Mouse (Mus musculus): ENCODE measurements at regions not wholly inside any gene's neighbourhood (a gene's known extent, or its start where the extent isn't known, plus 50 kb on each side); places are given as distances from the start of the nearest gene placed in this dataset.

DNA sequence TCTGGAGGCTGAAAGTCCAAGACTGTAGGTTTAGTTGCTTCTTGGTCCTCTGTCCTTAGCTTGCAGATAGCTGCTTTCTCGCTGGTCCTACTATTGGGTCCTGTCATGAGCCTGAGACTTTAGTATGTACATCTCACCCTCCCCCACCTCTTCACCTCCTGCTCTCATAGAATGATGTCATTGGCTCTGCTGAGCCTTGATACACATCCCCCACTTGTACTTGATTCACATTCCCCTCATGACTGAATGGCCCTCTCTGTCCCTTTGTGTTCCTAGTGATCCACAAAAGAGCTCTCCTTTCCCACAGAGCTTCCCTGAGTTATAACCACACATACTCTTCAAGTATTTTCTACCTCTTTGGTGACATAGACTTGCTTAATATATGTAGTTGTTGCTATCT is 201.5 kb upstream of the Rad23b start:
- Histone ChIP-seq H3K9ac (ENCODE audit: low read depth, low read length) (no peak overlapping the region), H3K4me3 (ENCODE audit: low read length) (no peak overlapping the region), H3K27me3 (replicated peaks; ENCODE audit: control insufficient read depth, insufficient read depth, low read length) (no peaks in the 10 kb centered on the region), H3K27ac (ENCODE audit: low read length) (no peak overlapping the region), H3K4me2 (ENCODE audit: low read depth, low read length) (no peak overlapping the region), H3K9me3 (ENCODE audit: control insufficient read depth, low read length) (no peaks in the 10 kb centered on the region), H3K36me3 (ENCODE audit: control insufficient read depth, insufficient read depth, low read length) (no peaks in the 10 kb centered on the region), H3K4me1 (ENCODE audit: control insufficient read depth, insufficient read depth, low read length) (no peaks in the 10 kb centered on the region)
- ATAC-seq = no peak
- 80% methylated on average over 1 of the region's 1 CpGs for WGBS

DNA sequence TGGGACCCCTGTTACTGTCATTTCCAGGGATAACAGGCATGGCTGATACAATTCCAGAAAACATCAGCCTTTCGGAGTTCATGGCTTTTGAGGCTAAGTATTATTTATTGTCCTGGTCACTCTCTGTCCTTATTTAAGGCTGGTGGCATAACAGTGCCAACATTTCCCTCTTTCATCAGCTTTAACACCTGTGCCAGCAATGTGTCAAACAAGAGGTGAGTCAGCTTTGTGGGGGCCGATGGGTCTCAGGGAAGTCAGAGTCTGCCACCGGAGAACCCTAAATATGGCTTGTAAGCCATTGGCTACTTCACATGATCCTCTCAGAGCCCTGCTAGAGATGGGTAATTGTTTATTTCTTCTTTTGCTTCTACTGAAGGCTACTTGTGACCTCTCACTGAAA is 195.3 kb upstream of the Rad23b start:
- Histone ChIP-seq H3K4me3 (ENCODE audit: low read length) (no peak overlapping the region), H3K4me2 (ENCODE audit: low read depth, low read length) (no peak overlapping the region), H3K27ac (ENCODE audit: low read length) (no peak overlapping the region), H3K36me3 (ENCODE audit: control insufficient read depth, insufficient read depth, low read length) (no peaks in the 10 kb centered on the region), H3K9me3 (ENCODE audit: control insufficient read depth, low read length) (no peaks in the 10 kb centered on the region), H3K27me3 (replicated peaks; ENCODE audit: control insufficient read depth, insufficient read depth, low read length) (no peaks in the 10 kb centered on the region), H3K4me1 (ENCODE audit: control insufficient read depth, insufficient read depth, low read length) (no peaks in the 10 kb centered on the region), H3K9ac (ENCODE audit: low read depth, low read length) (no peak overlapping the region)
- 77% methylated on average over 3 of the region's 3 CpGs for WGBS
- no peak for ATAC-seq

DNA sequence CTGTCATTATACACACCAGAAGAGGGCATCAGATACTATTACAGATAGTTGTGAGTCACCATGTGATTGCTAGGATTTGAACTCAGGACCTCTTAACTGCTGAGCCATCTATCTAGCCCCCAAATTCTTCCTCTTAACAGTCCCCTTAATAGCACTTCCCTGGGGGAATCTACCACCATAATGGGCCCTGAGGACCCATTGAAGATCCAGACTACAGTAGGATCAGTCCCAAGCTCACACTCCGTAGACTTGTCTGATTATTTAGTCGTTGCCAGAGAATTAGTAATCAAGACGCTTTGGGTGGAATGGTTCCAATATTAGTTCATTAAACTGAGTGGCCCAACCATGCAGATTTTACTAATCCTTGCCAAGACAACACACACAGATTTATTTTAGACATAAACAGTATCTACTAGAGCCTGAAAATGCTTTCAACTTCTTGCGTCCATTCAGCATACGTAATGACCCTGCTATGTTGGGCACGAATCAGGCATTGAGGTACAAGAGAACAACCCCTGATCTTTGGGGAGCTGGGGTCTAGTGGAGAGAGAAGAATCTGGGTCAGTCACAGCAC is 191.6 kb upstream of the Rad23b start:
- Histone ChIP-seq H3K4me2 (ENCODE audit: low read depth, low read length) (no peak overlapping the region), H3K9ac (ENCODE audit: low read depth, low read length) (no peak overlapping the region), H3K36me3 (ENCODE audit: control insufficient read depth, insufficient read depth, low read length) (no peaks in the 10 kb centered on the region), H3K9me3 (ENCODE audit: control insufficient read depth, low read length) (no peaks in the 10 kb centered on the region), H3K27ac (ENCODE audit: low read length) (no peak overlapping the region), H3K27me3 (replicated peaks; ENCODE audit: control insufficient read depth, insufficient read depth, low read length) (no peaks in the 10 kb centered on the region), H3K4me1 (ENCODE audit: control insufficient read depth, insufficient read depth, low read length) (no peaks in the 10 kb centered on the region), H3K4me3 (ENCODE audit: low read length) (no peak overlapping the region)
- 83% methylated on average over 6 of the region's 6 CpGs for WGBS
- no peak for ATAC-seq

DNA sequence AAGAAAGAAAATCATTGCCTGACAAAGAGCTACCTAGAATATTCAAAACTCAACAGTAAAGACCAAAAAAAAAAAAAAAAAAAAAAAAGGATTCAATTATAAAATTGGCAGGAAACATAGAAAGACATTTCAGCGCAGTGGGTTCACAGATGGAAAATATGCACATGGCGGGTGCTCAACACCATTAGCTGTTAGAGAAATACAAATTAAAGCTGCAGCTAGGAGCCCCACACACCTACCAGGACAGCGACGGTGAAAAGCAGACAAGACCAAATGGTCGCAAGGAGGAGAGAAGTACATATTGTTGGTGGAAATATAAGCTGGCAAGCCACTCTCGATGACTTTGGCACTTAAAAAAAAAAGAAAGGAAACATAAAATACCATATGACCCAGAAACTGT is 183.6 kb upstream of the Rad23b start:
- Histone ChIP-seq H3K9ac (ENCODE audit: low read depth, low read length) (no peak overlapping the region), H3K4me2 (ENCODE audit: low read depth, low read length) (no peak overlapping the region), H3K27me3 (replicated peaks; ENCODE audit: control insufficient read depth, insufficient read depth, low read length) (no peaks in the 10 kb centered on the region), H3K4me3 (ENCODE audit: low read length) (no peak overlapping the region), H3K9me3 (ENCODE audit: control insufficient read depth, low read length) (no peaks in the 10 kb centered on the region), H3K4me1 (ENCODE audit: control insufficient read depth, insufficient read depth, low read length) (no peaks in the 10 kb centered on the region), H3K27ac (ENCODE audit: low read length) (no peak overlapping the region), H3K36me3 (ENCODE audit: control insufficient read depth, insufficient read depth, low read length) (no peaks in the 10 kb centered on the region)
- WGBS = 91% methylated on average over 6 of the region's 6 CpGs
- ATAC-seq = no peak

DNA sequence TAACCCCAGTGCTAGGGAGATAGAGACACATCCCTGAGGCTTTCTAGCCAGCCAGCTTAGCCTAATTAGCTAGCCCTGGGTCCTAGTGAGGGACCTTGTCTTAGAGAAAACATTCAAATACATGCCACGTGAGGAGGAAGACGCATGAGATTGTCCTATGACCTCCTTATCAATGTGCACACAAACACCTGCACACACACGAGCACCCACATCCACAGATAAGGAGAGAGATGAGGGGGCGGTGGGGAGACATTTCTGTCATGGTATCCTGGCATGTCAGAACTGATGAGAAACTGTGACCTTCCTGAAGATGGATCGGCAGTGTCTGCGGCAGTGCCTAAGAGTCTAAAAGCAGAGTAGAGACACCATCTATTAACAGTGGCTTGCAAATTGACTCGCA is 180.8 kb upstream of the Rad23b start:
- WGBS = 47% methylated on average over 7 of the region's 7 CpGs

DNA sequence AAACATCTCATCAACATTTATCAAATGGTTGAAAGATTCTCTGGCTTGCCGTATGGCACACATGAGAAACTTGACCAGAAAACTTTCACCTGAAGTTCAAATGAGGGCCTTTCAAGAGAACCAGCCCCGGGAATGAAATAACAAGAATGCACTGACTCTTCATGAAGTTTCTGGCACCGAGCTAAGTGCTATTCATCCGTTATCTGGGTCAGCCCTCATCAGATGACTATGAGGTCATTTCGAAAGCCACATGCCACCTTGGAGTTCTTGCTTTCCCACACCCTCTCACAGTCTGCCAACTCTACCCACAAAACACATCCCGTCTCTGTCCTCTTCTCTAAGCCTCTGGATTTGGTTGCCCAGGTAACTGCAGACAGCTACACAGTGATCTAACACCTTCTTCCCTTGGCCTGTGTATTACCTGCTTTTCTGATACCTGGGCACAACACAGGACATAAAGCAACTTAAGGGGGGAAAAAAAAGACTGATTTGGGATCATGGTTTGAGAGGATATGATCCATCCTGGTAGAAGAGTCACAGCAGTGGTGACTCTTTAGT is 177.4 kb upstream of the Rad23b start:
- Histone ChIP-seq H3K27ac (ENCODE audit: low read length) (no peak overlapping the region), H3K27me3 (replicated peaks; ENCODE audit: control insufficient read depth, insufficient read depth, low read length) (no peaks in the 10 kb centered on the region), H3K4me3 (ENCODE audit: low read length) (no peak overlapping the region), H3K36me3 (ENCODE audit: control insufficient read depth, insufficient read depth, low read length) (no peaks in the 10 kb centered on the region), H3K4me2 (ENCODE audit: low read depth, low read length) (no peak overlapping the region), H3K9ac (ENCODE audit: low read depth, low read length) (no peak overlapping the region), H3K4me1 (ENCODE audit: control insufficient read depth, insufficient read depth, low read length) (no peaks in the 10 kb centered on the region), H3K9me3 (ENCODE audit: control insufficient read depth, low read length) (no peaks in the 10 kb centered on the region)
- ATAC-seq = no peak
- 71% methylated on average over 6 of the region's 6 CpGs for WGBS

More for the DNA sequence above, 180.8 kb upstream of the Rad23b start:
- H3K27ac ChIP-seq (ENCODE audit: low read length) = no peak overlapping the region
- H3K36me3 ChIP-seq (ENCODE audit: control insufficient read depth, insufficient read depth, low read length) = no peaks in the 10 kb centered on the region
- no peaks in the 10 kb centered on the region for H3K27me3 ChIP-seq (replicated peaks; ENCODE audit: control insufficient read depth, insufficient read depth, low read length)
- H3K4me2 ChIP-seq (ENCODE audit: low read depth, low read length) = no peak overlapping the region
- ATAC-seq = no peak
- H3K4me1 ChIP-seq (ENCODE audit: control insufficient read depth, insufficient read depth, low read length) = no peaks in the 10 kb centered on the region
- H3K9me3 ChIP-seq (ENCODE audit: control insufficient read depth, low read length) = no peaks in the 10 kb centered on the region
- H3K4me3 ChIP-seq (ENCODE audit: low read length) = no peak overlapping the region
- no peak overlapping the region for H3K9ac ChIP-seq (ENCODE audit: low read depth, low read length)

DNA sequence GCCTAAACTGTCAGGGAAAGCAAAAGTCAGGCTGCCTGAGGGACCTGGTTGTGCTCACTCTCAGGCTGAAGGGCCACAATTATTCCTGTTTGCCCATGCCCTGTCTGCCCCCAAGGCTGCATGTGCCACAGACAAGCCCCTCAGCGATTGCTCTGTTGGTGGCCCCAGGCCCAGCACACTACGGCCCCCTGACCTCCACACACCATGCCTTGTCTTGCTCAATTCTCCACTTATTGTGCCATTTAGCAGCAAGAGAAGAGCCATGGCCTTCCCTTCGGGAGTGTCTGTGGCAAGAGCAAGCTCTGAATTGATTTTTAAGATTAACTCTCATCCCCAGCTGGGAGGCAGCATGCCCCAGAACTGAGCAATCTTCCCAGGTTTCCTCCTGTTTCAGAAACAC is 173.8 kb upstream of the Rad23b start:
- Histone ChIP-seq H3K36me3 (ENCODE audit: control insufficient read depth, insufficient read depth, low read length) (no peaks in the 10 kb centered on the region), H3K4me3 (ENCODE audit: low read length) (no peak overlapping the region), H3K27ac (ENCODE audit: low read length) (no peak overlapping the region), H3K9me3 (ENCODE audit: control insufficient read depth, low read length) (no peaks in the 10 kb centered on the region), H3K4me1 (ENCODE audit: control insufficient read depth, insufficient read depth, low read length) (no peaks in the 10 kb centered on the region), H3K4me2 (ENCODE audit: low read depth, low read length) (no peak overlapping the region), H3K9ac (ENCODE audit: low read depth, low read length) (no peak overlapping the region), H3K27me3 (replicated peaks; ENCODE audit: control insufficient read depth, insufficient read depth, low read length) (no peaks in the 10 kb centered on the region)
- ATAC-seq = no peak
- WGBS = 74% methylated on average over 3 of the region's 3 CpGs

DNA sequence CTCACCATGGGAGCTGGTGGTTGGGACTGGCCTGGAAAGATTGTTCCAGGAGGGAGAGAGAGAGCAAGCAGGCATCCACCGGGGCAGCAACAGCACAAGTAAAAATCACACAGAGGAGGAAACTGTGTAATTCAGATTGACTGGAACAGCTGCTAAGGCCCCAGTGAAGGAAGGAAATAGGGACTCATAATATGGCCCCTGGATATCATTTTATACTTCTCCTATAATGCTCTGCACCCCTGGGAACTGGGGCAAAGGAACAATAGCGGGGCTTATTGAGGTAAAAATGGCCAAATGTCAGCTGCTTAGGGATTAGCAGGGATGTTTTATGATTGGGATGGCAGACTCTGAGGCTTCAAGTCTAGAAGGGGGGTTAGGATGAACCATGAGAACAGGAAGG is 170.4 kb upstream of the Rad23b start:
- H3K36me3 ChIP-seq (ENCODE audit: control insufficient read depth, insufficient read depth, low read length) = no peaks in the 10 kb centered on the region
- H3K27ac ChIP-seq (ENCODE audit: low read length) = no peak overlapping the region
- H3K27me3 ChIP-seq (replicated peaks; ENCODE audit: control insufficient read depth, insufficient read depth, low read length) = no peaks in the 10 kb centered on the region
- no peak for ATAC-seq
- no peak overlapping the region for H3K4me2 ChIP-seq (ENCODE audit: low read depth, low read length)
- no peak overlapping the region for H3K9ac ChIP-seq (ENCODE audit: low read depth, low read length)
- 80% methylated on average over 2 of the region's 2 CpGs for WGBS
- H3K9me3 ChIP-seq (ENCODE audit: control insufficient read depth, low read length) = no peaks in the 10 kb centered on the region
- no peaks in the 10 kb centered on the region for H3K4me1 ChIP-seq (ENCODE audit: control insufficient read depth, insufficient read depth, low read length)
- no peak overlapping the region for H3K4me3 ChIP-seq (ENCODE audit: low read length)

DNA sequence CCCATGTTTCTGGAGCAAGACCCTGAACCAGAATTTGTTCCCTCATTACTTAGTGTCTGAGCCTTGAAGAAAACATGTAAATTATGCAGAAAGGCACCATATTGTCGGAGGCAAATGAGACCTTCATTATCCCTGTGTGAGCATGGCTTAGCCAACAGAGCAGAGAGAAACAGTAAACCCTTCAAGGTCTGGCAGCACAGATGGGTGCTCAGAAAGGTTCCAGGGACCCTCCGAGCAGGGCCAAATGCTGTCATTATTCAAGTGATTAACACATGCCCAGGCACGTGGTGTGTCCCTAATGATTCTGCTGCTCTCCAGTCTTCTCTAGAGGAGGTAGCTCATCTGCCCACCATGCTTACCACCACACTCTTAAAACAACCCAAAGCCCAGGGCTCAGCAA is 166.3 kb upstream of the Rad23b start:
- Histone ChIP-seq H3K4me1 (ENCODE audit: control insufficient read depth, insufficient read depth, low read length) (no peaks in the 10 kb centered on the region), H3K4me2 (ENCODE audit: low read depth, low read length) (no peak overlapping the region), H3K9ac (ENCODE audit: low read depth, low read length) (no peak overlapping the region), H3K27me3 (replicated peaks; ENCODE audit: control insufficient read depth, insufficient read depth, low read length) (no peaks in the 10 kb centered on the region), H3K36me3 (ENCODE audit: control insufficient read depth, insufficient read depth, low read length) (no peaks in the 10 kb centered on the region), H3K9me3 (ENCODE audit: control insufficient read depth, low read length) (no peaks in the 10 kb centered on the region), H3K27ac (ENCODE audit: low read length) (no peak overlapping the region), H3K4me3 (ENCODE audit: low read length) (no peak overlapping the region)
- WGBS = 73% methylated on average over 3 of the region's 3 CpGs
- ATAC-seq = no peak

DNA sequence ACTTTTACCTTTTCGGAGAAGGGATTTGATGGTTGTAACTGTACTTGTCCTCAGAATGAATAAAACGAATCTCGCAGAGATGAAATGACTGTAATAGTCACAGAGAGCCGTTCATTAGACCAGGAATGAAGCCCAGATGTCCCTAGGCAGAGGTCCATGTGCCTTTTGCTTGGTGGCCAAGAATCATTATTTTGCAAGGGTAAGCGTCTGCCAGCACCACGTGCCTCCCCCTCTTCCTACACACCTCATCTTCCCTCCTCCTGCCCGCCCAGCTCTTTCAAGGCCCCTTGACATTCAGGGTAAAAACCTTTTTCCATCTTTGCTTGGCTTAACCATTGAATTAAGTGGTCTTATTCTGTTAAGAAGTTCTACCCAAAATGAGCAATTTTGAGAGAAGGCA is 161.1 kb upstream of the Rad23b start:
- no peaks in the 10 kb centered on the region for H3K27me3 ChIP-seq (replicated peaks; ENCODE audit: control insufficient read depth, insufficient read depth, low read length)
- no peak overlapping the region for H3K9ac ChIP-seq (ENCODE audit: low read depth, low read length)
- no peaks in the 10 kb centered on the region for H3K36me3 ChIP-seq (ENCODE audit: control insufficient read depth, insufficient read depth, low read length)
- ATAC-seq = no peak
- 89% methylated on average over 7 of the region's 7 CpGs for WGBS
- no peak overlapping the region for H3K27ac ChIP-seq (ENCODE audit: low read length)
- no peak overlapping the region for H3K4me2 ChIP-seq (ENCODE audit: low read depth, low read length)
- H3K4me3 ChIP-seq (ENCODE audit: low read length) = no peak overlapping the region
- no peaks in the 10 kb centered on the region for H3K4me1 ChIP-seq (ENCODE audit: control insufficient read depth, insufficient read depth, low read length)
- no peaks in the 10 kb centered on the region for H3K9me3 ChIP-seq (ENCODE audit: control insufficient read depth, low read length)
